Mouse (Mus musculus) hematopoietic stem cell, adult 5-6 weeks (primary cell): Measurements from ENCODE around the gene Tmprss9. TPM values are rescaled to one million over a fixed set of nuclear protein-coding genes. Genes with fewer than 3 reads are reported as not detected.

ENCODE experiments used
- ATAC-seq, 2 experiments: fragments of 125-278 bp in 1 of 2; replicated peaks in 1 of 2; 2 replicates each; pipeline ENCODE4 v1.8.0; 2016 to 2017; ENCODE audit warnings: inconsistent platforms in 2 of 2, mild to moderate bottlenecking in 2 of 2, moderate number of reproducible peaks in 2 of 2, low read depth in 1 of 2, moderate TSS enrichment in 1 of 2; ENCODE audit not compliant: low FRiP score in 2 of 2, poor library complexity in 2 of 2, severe bottlenecking in 2 of 2, insufficient read depth in 1 of 2, low TSS enrichment in 1 of 2
- total RNA-seq: library from RNA; stranded (forward); fragments of 172-1452, 232-1000 nt; gene quantifications from 2 replicates; pipeline ENCODE4 v1.2.3, GENCODE M21; 2017

Tmprss9 gene
- total RNA-seq, 1 experiment from 2014 or later, result not detected

DNA sequence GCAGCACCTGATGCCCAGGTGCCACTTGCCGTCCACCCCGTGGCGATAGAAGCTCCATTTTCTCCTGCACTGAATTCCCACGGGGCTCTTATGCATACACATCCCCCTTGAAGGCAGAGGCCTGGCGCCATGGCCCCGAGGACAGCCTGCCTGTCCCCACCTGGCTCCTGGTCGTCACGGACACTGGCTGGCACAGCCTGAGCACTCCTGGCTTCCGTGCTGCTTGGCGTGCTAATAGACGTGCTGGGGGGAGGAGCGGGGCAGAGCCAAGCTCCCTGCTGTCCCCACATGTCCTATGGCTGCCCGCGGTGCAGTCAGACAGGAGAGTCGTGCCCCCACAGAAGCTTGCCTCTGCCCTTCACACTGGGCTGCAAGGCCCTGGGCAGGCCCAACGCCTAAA lies 7.2 kb upstream of the Tmprss9 start:
- no peak for ATAC-seq

DNA sequence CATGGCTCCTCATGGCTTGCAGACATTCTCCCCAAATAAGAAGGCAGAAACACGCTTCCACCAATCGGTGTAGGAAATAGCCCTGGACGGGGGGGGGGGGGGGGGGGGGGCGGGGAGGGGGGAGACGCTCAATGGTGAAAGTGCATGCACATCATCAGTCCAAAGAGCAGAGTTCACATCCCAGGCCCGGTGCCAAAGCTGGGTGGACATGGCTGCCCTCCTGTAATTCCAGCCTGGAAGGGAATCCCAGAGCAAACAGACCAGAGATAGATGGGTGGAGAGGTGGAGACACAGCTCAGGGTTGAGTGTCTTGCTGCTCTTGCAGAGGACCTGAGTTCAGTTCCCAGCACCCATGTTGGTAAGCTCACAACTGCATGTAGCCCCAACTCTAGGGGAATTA lies 655 bp upstream of the Tmprss9 start:
- no peak for ATAC-seq

DNA sequence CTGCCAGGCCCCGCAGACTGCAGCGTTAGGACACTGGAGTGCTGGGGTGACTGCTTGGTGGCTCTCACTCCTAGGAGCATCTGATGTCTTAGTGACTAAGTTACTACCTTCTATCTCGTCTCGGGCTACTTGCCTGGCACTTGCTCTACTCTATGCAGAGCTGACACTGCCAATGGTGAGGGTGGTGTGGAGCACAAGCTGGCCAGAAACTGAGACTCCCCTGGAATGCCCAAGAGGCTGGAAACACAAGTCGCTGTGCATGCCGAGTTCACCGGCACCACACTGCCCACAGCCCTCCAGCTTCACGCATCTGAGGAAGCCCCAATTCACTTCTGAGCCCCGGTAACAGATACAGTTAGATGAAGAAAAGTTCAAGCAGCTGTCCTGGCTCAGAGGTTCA lies 2.4 kb downstream of the Tmprss9 start:
- no peak for ATAC-seq

DNA sequence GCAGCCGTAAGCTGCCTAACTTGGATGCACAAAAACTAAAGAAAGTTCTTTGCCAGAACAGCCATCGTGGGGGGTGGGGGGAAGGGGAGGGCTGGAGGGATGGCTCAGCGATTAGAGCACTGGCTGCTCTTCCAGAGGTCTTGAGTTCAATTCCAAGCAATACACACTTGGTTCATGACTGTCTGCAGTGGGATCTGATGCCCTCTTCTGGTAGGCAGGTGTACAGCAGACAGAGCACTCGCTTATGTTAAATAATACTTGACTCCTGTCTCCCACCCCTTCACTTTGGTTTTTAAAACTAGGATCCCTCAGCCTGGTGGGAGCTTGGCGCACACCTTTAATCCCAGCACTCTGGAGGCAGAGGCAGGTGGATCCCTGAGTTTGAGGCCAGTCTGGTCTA lies 4.4 kb downstream of the Tmprss9 start:
- peak in 1 of 2 experiments; percentile 43; a peak in 2 of 4 replicates for ATAC-seq

DNA sequence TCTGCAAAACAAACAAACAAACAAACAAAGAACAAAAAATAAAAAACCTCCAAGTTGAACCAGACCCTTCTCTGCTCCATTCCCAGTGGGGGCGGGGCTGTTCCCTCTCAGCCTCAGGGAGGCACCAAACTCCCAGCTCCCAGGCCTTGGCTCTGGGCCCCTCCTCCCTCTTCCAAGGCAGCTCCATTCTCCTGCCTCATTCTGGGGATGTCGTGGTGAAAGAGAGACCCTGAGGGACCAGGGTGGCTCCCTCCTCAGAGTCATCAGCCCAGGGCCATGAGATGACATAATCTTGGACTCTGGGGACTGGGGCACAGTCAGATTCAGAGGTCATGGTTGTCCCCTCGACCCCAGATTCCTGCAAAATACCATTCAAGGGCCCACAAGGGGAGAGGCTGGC lies 4.9 kb downstream of the Tmprss9 start:
- ATAC-seq, result no peak

DNA sequence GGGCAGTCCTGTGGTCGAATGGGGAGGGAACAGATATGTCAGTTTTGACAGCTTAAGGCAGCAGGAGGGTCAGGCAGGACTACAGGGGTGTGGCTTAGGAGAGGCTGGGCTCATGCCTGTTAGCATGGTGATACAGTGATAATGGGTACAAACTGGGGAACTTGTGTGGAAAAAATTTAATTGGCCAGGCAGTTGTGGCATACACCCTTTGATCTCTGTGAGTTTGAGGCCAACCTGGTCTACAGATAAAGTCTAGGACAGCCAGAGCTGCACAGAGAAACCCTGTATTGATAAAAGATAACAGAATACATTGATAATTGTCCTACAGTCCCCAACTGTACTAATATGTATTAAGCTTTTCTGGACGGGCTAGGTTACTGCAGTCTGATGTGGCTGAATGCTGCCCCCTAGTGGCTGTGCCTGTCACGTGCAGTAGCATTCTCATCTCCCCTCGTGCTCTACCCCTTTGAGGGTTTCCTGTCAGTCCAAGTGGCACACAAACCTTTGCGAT lies 8.5 kb downstream of the Tmprss9 start:
- ATAC-seq, result peak; percentile 65 to 68; a peak in 3 of 4 replicates

DNA sequence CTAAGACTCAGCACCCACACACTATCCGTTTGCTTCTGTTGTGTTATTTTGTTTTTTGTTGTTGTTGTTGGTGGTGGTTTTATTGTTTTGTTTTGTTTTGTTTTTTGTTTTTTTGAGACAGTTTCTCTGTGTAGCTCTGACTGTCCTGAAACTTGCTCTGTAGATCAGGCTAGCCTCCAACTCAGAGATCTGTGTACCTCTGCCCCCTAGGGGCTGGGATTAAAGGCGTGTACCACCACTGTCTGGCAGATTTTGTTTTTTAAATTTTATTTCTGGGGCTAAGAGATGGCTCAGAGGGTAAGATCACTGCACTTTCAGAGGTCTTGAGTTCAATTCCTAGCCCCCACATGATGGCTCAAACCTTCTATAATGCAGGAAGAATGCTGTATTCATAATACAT lies 9.3 kb downstream of the Tmprss9 start:
- ATAC-seq, result no peak

DNA sequence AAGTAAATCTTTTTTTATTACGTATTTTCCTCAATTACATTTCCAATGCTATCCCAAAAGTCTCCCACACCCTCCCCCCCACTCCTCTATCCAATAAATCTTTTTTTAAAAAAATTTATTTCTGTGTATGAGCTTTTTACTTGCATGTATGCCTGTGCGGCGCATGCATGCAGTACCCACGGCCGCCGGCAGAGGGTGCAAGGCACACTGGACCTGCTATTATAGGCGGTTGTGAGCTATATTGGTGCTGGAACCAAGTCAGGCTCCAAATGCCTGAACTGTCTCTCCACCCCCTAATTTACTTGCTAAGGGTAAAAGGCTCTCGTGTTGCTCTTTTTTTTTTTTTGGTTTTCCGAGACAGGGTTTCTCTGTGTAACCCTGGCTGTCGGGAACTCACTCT lies 9.7 kb downstream of the Tmprss9 start:
- ATAC-seq, result peak in 1 of 2 experiments; percentile 46; a peak in 1 of 4 replicates

DNA sequence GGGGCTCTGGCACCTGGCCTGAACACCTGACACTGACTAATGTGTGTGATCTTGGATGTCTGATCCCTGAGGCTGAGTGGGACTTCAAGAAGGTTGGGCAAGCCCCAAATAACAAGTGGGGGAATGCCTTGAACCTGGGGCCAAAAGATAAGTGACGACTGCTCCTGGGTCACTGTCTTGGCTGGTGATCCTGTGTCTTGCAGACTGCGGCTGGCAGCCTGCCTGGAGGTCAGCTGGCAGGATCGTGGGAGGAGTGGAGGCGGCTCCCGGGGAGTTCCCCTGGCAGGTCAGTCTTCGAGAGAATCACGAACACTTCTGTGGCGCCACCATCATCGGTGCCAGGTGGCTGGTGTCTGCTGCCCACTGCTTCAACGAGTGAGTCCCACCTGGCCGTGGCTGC lies 15.5 kb downstream of the Tmprss9 start:
- ATAC-seq, result no peak; a peak in 1 of 4 replicates

DNA sequence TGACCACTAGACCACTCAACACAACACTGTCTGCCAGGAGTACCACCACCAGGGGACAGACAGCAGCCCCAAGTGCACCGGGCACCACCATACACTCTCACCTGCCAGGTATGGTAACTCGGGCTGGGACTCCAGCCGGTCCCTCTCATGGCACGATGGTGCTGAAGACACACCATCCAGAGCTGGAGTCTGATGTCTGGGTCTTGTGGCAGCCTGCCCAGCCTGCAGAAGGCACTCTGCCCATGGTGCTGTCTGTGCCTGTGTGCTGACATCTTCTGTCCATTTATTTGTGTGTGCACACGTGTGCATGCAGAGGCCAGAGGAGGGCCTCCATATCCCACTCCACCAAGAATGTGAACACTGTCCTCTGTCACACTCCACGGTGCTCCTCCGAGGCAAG lies 23.5 kb downstream of the Tmprss9 start:
- ATAC-seq, result no peak

DNA sequence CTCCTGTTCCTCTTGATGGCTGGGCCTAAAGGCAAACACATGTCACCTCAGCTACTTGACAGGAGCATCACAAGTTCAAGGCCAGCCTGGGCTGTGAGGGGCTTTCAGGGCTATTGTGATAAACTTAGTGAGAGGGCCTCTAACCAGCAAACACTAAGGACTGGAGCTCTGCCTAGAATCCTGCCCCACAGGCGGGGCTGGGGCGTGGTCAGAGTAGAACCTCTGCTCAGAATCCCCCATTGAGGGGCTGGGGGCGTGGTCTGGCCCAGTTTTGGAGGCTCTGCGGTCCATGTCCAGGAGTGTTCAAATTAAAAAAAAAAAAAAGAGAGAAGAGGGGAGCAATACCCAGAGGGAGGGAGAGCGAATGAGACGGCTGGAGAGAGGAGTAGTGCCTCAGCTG lies 24.0 kb downstream of the Tmprss9 start:
- ATAC-seq, result no peak

DNA sequence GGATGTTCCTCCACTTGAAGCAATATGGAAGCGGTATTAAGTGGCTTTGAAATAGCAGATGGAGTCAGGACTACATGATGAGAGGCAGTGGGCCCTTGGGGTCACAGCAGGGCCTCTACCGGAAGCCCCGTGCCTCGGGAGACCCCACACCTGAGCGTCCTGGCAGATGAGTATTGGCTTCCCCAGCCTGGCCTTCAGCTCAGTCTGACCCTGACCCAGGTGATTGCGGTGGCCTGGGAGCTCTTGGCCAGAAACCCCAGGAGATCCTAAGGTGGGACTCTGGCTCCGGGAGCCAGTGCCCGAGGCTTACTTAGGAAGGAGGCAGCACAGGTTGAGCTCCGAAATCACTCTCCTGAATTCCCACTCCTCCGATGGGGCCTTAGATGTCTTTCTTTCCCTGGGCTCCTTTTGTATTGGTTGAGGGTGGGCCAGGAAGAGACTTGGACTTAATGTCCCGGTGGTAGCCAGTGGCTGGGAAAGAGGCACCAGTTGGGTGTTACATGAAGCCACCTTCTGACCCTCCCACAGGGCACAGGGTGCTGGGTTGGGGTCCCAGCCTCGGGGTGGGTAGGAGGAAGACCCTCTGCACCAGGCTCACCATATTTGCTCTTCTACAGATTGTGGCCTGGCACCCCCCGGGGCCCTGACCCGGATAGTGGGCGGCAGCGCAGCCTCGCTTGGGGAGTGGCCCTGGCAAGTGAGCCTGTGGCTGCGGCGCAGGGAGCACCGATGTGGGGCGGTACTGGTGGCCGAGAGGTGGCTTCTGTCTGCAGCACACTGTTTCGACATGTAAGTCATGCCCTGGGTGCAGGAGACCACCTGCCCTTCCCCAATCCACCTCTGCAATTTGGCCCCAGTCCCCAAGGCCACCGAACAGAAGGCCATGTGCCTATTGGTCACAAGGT lies 25.2 kb downstream of the Tmprss9 start:
- no peak for ATAC-seq

DNA sequence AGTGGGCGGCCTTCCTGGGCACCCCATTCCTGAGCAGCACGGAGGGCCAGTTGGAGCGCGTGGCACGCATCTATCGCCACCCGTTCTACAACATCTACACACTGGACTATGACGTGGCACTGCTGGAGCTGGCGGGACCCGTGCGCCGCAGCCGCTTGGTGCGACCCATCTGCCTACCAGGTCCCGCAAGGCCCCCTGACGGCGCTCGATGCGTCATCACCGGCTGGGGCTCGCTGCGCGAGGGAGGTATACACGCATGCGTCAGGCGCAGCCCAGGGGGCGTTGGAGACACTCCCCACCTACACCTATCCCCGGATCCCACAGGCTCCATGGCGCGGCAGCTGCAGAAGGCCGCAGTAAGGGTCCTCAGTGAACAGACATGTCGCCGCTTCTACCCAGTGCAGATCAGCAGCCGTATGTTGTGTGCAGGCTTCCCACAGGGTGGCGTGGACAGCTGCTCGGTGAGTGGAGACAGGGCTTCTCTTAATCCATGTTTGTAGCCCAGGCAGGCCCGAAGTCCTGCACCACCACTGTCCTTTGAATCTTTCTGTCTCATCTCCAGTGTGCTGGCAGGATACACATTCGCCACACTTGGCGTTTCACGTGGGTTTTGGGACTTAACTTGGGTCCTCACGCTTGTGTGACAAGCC lies 26.3 kb downstream of the Tmprss9 start:
- ATAC-seq, result no peak

DNA sequence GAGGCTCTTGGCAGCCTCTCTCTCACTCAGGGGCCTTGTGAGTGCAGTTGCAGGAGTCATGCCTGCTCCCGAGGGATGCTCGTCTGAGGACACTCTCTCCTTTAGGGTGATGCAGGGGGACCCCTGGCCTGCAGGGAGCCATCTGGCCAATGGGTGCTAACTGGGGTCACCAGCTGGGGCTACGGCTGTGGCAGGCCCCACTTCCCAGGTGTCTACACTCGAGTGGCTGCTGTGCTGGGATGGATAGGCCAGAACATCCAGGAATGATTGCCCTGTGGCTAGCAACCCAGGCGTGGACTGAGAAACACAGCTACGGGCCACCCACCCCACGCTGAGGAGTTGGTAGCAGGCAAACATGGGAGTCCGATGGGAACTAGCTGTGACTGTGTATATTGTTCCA lies 27.4 kb downstream of the Tmprss9 start:
- no peak for ATAC-seq

DNA sequence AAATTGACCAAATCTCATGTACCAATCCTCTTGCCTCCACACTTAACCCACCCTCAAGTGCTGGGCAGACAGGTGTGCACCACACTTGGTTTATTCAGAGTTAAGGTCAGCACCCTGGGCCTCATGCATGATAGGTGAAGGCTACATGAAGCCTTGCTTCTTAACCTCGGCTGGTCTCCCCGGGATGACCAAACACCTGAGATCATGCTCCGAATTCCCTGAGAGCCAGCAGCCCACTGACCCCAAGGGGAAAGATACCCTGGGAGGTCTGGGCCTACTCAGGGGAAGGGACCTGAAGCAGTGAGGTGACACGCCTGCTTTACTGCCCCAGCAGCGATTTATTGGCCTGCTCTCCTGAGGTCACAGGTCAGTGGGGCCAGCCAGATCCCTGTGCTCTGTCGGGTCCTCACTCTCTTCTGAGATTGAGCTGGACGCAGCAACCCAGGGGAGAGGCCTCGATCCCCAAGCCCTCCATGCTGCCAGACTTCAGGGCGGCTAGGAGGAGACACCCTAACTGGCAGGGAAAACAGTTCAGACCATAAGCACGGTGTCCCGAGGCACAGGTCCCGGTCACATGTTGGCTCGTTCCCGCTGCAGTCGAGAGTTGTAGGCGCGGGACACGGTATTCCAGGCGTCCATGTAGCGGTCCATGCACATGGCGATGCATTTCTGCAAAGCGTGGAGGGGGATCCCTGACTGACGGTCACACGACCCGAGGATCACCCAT lies 28.1 kb downstream of the Tmprss9 start:
- no peak for ATAC-seq

DNA sequence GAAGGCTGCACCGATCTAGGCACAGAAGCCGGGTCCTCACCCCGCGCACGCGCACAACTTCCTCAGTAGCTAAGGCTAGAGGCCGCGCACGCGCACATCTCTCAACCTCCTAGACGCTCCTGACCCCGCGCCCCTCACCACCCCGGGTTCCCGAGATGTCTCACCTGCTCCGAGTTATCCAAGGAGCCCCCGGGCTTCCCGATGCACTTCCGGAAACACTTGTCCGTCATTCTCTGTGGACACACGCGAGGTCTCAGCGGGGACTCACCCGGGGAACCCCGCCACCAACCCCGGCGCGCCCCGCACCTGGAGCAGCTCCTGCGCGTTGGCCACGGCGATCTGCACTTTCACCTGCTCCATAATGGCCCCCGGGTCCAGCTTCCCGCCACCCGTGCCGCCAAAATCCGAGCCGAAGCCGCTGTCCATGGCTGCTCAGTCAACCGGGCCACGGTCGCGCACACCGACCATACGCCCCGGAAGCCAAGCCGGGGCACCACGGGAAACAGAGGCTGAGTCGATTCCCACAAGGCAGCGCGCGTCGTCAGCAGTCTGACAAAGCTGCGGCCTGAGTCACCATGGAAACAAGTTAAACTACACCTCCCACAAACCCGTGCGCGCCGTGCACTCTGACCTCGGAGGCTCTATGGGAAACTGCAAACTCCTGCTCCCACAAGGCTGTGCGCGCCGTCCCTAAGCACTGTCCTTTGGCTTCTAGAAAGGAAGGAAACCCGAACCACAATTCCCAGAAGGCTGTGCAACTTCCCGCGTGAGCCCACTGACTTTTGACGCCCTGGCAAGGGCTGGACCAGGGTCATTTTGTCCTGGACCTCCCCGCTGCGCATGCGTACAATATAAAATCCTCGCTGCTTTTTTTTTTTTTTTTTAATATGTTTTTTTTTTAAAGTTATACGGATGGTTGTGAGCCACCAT lies 28.9 kb downstream of the Tmprss9 start, which contains the start of gene Timm13:
Gene Timm13, minus strand, starts transcription at position 652 of the 930 bp plus-strand sequence.
- peak; percentile 94 to 96 for ATAC-seq
